Mouse (Mus musculus): ENCODE measurements around the gene Gm35134. TPM values are rescaled to one million over a fixed set of nuclear protein-coding genes. Genes with fewer than 3 reads are reported as not detected.

Gene Gm35134
- not detected for polyA plus RNA-seq (2017; shearing (Covaris generic))

GRCm38 (mm10) chrY:19112707-19113106 lies at the start of gene Gm35134:
Gene Gm35134 (plus strand): TSS chrY:19113007.

All from effector memory CD4-positive, alpha-beta T cell, adult 5 months (primary cell).